Mouse (Mus musculus) small intestine, adult 2 months (tissue): ENCODE data around the gene Slc4a8.

Source experiments
- CTCF ChIP-seq: fragments of 200-500 bp; IDR thresholded peaks from 2 replicates; pipeline ENCODE4 v1.5.1; 2012; ENCODE audit warnings: low read depth, mild to moderate bottlenecking, control low read depth, inconsistent platforms, low read length, moderate library complexity, mixed read lengths; ENCODE audit not compliant: insufficient replicate concordance, insufficient read length; ENCODE audit errors: extremely low read depth
- POLR2A ChIP-seq: fragments of 200-500 bp; IDR thresholded peaks from 2 replicates; pipeline ENCODE4 v1.6.1; 2012; ENCODE audit warnings: low read depth, mild to moderate bottlenecking, control low read depth, inconsistent platforms, low read length, moderate library complexity

DNA sequence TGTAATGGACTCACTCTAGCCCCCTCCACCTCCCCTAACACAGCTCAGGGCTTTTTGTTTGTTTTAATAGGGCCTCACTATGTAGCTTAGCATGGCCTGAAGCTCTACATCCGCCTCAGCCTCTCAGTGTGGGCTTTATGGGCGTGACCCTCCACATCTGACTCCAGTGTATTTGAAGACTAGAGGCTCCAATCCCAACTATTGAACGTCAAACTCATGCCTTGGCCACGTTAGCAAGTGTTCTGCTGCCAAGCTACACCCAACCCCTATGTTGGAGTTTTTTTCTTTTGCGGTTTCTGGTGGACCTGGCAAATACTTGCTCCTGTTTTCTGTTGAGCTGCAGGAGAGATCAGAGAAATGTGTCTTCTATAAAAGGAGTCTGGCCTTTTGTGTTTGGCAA, 8.5 kb upstream of the Slc4a8 start:
- TF ChIP-seq CTCF = no peak
- TF ChIP-seq POLR2A = no peak
